Mouse (Mus musculus) stomach, postnatal 0 days (tissue): ENCODE measurements at regions not wholly inside any gene's neighbourhood (a gene's known extent, or its start where the extent isn't known, plus 50 kb on each side); places are given as distances from the start of the nearest gene placed in this dataset.

Source experiments
- ATAC-seq: fragments of 200-750 bp; cut with Nextera tagmentation; 2 replicates; pipeline ENCODE4 v1.8.0; 2017; ENCODE audit not compliant: low FRiP score, low TSS enrichment
- DNase-seq: peaks from one replicate; pipeline ENCODE4 v3.0.0-alpha.2; 2016; ENCODE audit warnings: low spot score
- H3K27ac ChIP-seq: fragments of 300-500 bp; sonication (generic); replicated peaks from 2 replicates; pipeline ENCODE4 v1.5.1; 2014; ENCODE audit warnings: mild to moderate bottlenecking, control low read depth
- H3K27me3 ChIP-seq: fragments of 300-500 bp; sonication (generic); 2 replicates; pipeline ENCODE4 v1.6.1; 2014; ENCODE audit warnings: low read length; ENCODE audit not compliant: control insufficient read depth, insufficient read depth
- H3K36me3 ChIP-seq: fragments of 300-500 bp; sonication (generic); 2 replicates; pipeline ENCODE4 v1.6.1; 2014; ENCODE audit warnings: low read length, mixed read lengths; ENCODE audit not compliant: control insufficient read depth, insufficient read depth
- H3K4me1 ChIP-seq: fragments of 300-500 bp; sonication (generic); replicated peaks from 2 replicates; pipeline ENCODE4 v1.6.1; 2014; ENCODE audit warnings: antibody characterized with exemption; ENCODE audit not compliant: control insufficient read depth, insufficient read depth
- H3K4me2 ChIP-seq: fragments of 300-500 bp; sonication (generic); replicated peaks from 2 replicates; pipeline ENCODE4 v1.6.1; 2014; ENCODE audit warnings: low read depth, mild to moderate bottlenecking, control low read depth, moderate library complexity
- H3K4me3 ChIP-seq: fragments of 300-500 bp; sonication (generic); 2 replicates; pipeline ENCODE4 v1.5.1; 2014; ENCODE audit warnings: low read depth, low read length, control low read depth
- H3K9ac ChIP-seq: fragments of 300-500 bp; sonication (generic); 2 replicates; pipeline ENCODE4 v1.6.1; 2014; ENCODE audit warnings: mild to moderate bottlenecking, low read length, control low read depth, mixed read lengths
- H3K9me3 ChIP-seq: fragments of 300-500 bp; sonication (generic); 2 replicates; pipeline ENCODE4 v1.6.1; 2016; ENCODE audit warnings: low read length; ENCODE audit not compliant: control insufficient read depth
- CTCF ChIP-seq: IDR thresholded peaks from 2 replicates; pipeline ENCODE4 v1.5.1; 2016; ENCODE audit warnings: antibody characterized with exemption, low read depth, mild to moderate bottlenecking, moderate library complexity
- EP300 ChIP-seq: optimal IDR thresholded peaks from 2 replicates; pipeline ENCODE3; 2016; ENCODE audit warnings: antibody characterized with exemption
- WGBS: fragments of 180-500 bp; shearing (Covaris S2); extraction: QIAGEN DNeasy Blood & Tissue Kit; methylation state at CpG from one replicate; pipeline ENCODE4 v1.1.7; 2014; 5-methylcytosine and 5-hydroxymethylcytosine counted together

- Histone ChIP-seq H3K4me3 (no peak overlapping the region), H3K27ac (no peak overlapping the region), H3K4me2 (no peak overlapping the region), H3K27me3 (no peaks in the 10 kb centered on the region), H3K36me3 (no peaks in the 10 kb centered on the region), H3K9ac (no peak overlapping the region), H3K9me3 (no peaks in the 10 kb centered on the region), H3K4me1 (no peaks in the 10 kb centered on the region)
- DNase-seq (no peak), ATAC-seq (no peak)
- 53% methylated on average over 2 of the region's 2 CpGs for WGBS
- no peak for TF ChIP-seq EP300
- TF ChIP-seq CTCF: no peak
Observed at GRCm38 (mm10) chr1:55897572-55897971, 491.9 kb downstream of the Plcl1 start.

DNA sequence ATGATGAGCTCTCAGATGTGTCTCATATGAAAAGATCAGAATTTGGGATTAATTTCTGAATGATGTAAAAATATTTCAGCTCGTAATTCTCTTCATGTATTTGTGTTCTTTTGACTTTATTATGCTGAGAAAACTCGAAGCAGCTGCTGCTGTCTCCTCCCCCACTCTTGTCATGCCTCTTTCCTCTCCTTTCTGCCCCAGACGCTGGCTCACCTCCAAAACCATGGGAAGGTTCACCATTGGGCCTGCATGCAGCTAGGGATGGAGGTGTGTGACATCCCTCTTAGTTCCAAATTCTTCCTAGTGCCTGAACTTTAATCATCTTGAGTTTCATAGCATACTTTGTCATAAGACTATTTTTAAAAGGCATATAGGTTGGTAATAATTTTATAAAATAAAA, 492.3 kb downstream of the Plcl1 start:
- no peaks in the 10 kb centered on the region for H3K9me3 ChIP-seq
- no peak for TF ChIP-seq CTCF
- TF ChIP-seq EP300: no peak
- no peaks in the 10 kb centered on the region for H3K36me3 ChIP-seq
- WGBS: 25% methylated on average over 3 of the region's 3 CpGs
- no peak overlapping the region for H3K4me2 ChIP-seq
- H3K27me3 ChIP-seq: no peaks in the 10 kb centered on the region
- DNase-seq (no peak), ATAC-seq (no peak)
- no peak overlapping the region for H3K27ac ChIP-seq
- no peaks in the 10 kb centered on the region for H3K4me1 ChIP-seq
- H3K9ac ChIP-seq: no peak overlapping the region
- no peak overlapping the region for H3K4me3 ChIP-seq

- TF ChIP-seq EP300 (no peak), CTCF (no peak)
- 82% methylated on average over 3 of the region's 3 CpGs for WGBS
- H3K9me3 ChIP-seq: no peaks in the 10 kb centered on the region
- DNase-seq (no peak), ATAC-seq (no peak)
- no peaks in the 10 kb centered on the region for H3K4me1 ChIP-seq
- no peaks in the 10 kb centered on the region for H3K36me3 ChIP-seq
- H3K4me3 ChIP-seq: no peak overlapping the region
- H3K4me2 ChIP-seq: no peak overlapping the region
- no peaks in the 10 kb centered on the region for H3K27me3 ChIP-seq
- H3K27ac ChIP-seq: no peak overlapping the region
- H3K9ac ChIP-seq: no peak overlapping the region
Observed at GRCm38 (mm10) chr1:55900033-55900432, 494.3 kb downstream of the Plcl1 start.

DNA sequence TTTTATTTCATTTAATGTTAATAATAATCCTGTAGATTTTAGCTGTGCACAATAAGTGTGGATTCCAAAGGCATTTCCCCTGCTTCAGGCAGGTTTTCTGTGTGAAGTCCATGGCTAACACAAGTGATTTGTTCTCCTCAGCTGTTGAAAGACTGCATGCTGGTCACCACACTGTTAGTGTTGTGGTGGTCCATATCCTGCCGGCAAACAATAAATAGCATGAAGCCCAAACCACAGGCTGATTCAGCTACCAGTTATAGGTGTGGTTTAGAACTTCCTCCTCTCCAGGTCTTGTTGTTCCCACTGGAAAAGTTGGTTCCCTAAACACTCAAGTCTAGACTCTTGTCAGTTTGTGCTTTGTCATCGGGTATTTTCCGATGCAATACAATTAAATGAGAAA, 497.5 kb downstream of the Plcl1 start:
- H3K4me2 ChIP-seq: no peak overlapping the region
- H3K4me1 ChIP-seq: no peaks in the 10 kb centered on the region
- H3K4me3 ChIP-seq: no peak overlapping the region
- no peak overlapping the region for H3K27ac ChIP-seq
- H3K36me3 ChIP-seq: no peaks in the 10 kb centered on the region
- no peak overlapping the region for H3K9ac ChIP-seq
- WGBS: 91% methylated on average over 3 of the region's 3 CpGs
- no peaks in the 10 kb centered on the region for H3K9me3 ChIP-seq
- DNase-seq (no peak), ATAC-seq (no peak)
- TF ChIP-seq CTCF: no peak
- no peak for TF ChIP-seq EP300
- H3K27me3 ChIP-seq: no peaks in the 10 kb centered on the region

- Histone ChIP-seq H3K4me2 (no peak overlapping the region), H3K9ac (no peak overlapping the region), H3K27me3 (no peaks in the 10 kb centered on the region), H3K27ac (no peak overlapping the region), H3K9me3 (no peaks in the 10 kb centered on the region), H3K4me1 (no peaks in the 10 kb centered on the region), H3K36me3 (no peaks in the 10 kb centered on the region), H3K4me3 (no peak overlapping the region)
- no peak for ATAC-seq
- no peak for DNase-seq
- WGBS: 69% methylated on average over 2 of the region's 2 CpGs
- TF ChIP-seq CTCF (no peak), EP300 (no peak)
Observed at GRCm38 (mm10) chr1:55904571-55904970, 498.9 kb downstream of the Plcl1 start.

DNA sequence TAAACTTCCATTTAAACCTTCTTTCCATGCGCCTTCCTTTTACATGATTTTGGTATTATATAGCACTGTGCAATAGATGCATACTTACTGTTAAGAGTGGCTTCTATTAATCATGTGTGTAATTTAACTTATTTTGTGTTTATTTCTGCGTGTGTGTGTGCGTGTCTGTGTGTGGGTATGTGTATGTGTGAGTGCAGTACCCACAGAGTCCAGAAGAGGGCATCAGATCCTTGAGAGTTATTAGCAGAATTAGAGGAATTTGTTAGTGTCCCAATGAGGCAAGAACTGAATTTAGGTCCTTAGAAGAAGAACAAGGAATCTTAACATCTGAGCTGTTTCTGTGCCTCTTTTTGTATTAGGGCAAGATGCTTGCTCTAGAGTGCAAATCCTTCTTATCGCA, 499.5 kb downstream of the Plcl1 start:
- H3K27me3 ChIP-seq: no peaks in the 10 kb centered on the region
- no peak overlapping the region for H3K4me3 ChIP-seq
- TF ChIP-seq EP300 (no peak), CTCF (peak; percentile 14; the same call in 1 of the 2 replicates)
- 95% methylated on average over 4 of the region's 4 CpGs for WGBS
- no peak overlapping the region for H3K27ac ChIP-seq
- H3K36me3 ChIP-seq: no peaks in the 10 kb centered on the region
- no peaks in the 10 kb centered on the region for H3K4me1 ChIP-seq
- no peak for DNase-seq
- ATAC-seq: no peak
- H3K4me2 ChIP-seq: no peak overlapping the region
- H3K9me3 ChIP-seq: no peaks in the 10 kb centered on the region
- H3K9ac ChIP-seq: no peak overlapping the region
